Mouse (Mus musculus) heart, embryonic 14.5 days (tissue): ENCODE data around the gene Cyp4f39. TPM values are rescaled to one million over a fixed set of nuclear protein-coding genes. Genes with fewer than 3 reads are reported as not detected.
A peak's percentile ranks its signal among the peaks of the same experiment; 100 is the strongest.

ENCODE experiments used
- ATAC-seq: fragments of 200-750 bp; cut with Nextera tagmentation; 2 replicates; pipeline ENCODE4 v1.8.0; 2017; ENCODE audit warnings: low read depth, moderate TSS enrichment; ENCODE audit not compliant: insufficient number of reproducible peaks, insufficient read depth, low FRiP score
- H3K27ac ChIP-seq, 2 experiments: fragments of 200-500 bp in 1 of 2; fragments of 300-500 bp in 1 of 2; sonication (generic) in 1 of 2; replicated peaks in 1 of 2; 2 replicates each; pipeline ENCODE4 v1.5.1; 2012 to 2014; ENCODE audit warnings: low read depth in 2 of 2, low read length in 2 of 2, control low read depth in 1 of 2, mild to moderate bottlenecking in 1 of 2, mixed read lengths in 1 of 2; ENCODE audit not compliant: control insufficient read depth in 1 of 2, insufficient read depth in 1 of 2
- H3K27me3 ChIP-seq: fragments of 300-500 bp; sonication (generic); 2 replicates; pipeline ENCODE4 v1.6.1; 2014; ENCODE audit warnings: mild to moderate bottlenecking, low read length, control low read depth; ENCODE audit not compliant: control insufficient read depth, insufficient read depth
- H3K36me3 ChIP-seq: fragments of 300-500 bp; sonication (generic); 2 replicates; pipeline ENCODE4 v1.6.1; 2014; ENCODE audit warnings: mild to moderate bottlenecking, control low read depth, low read length, mixed read lengths; ENCODE audit not compliant: control insufficient read depth, insufficient read depth
- H3K4me1 ChIP-seq, 2 experiments: fragments of 200-500 bp in 1 of 2; fragments of 300-500 bp in 1 of 2; sonication (generic) in 1 of 2; 2 replicates each; pipeline ENCODE4 v1.6.1; 2012 to 2014; ENCODE audit warnings: low read length in 2 of 2, control low read depth in 1 of 2, mixed read lengths in 1 of 2; ENCODE audit not compliant: control insufficient read depth in 2 of 2, insufficient read depth in 2 of 2
- H3K4me2 ChIP-seq: fragments of 300-500 bp; sonication (generic); 2 replicates; pipeline ENCODE4 v1.6.1; 2014; ENCODE audit warnings: mild to moderate bottlenecking, low read length
- H3K4me3 ChIP-seq, 2 experiments: fragments of 200-500 bp in 1 of 2; fragments of 300-500 bp in 1 of 2; sonication (generic) in 1 of 2; 2 replicates each; pipeline ENCODE4 v1.5.1; 2012 to 2014; ENCODE audit warnings: low read length in 2 of 2, mild to moderate bottlenecking in 2 of 2, control low read depth in 1 of 2, low read depth in 1 of 2, moderate library complexity in 1 of 2; ENCODE audit not compliant: control insufficient read depth in 1 of 2, insufficient read depth in 1 of 2
- H3K9ac ChIP-seq: fragments of 300-500 bp; sonication (generic); 2 replicates; pipeline ENCODE4 v1.6.1; 2014; ENCODE audit warnings: mild to moderate bottlenecking, low read length
- H3K9me3 ChIP-seq: fragments of 300-500 bp; sonication (generic); 2 replicates; pipeline ENCODE4 v1.6.1; 2016; ENCODE audit warnings: low read length, control low read depth; ENCODE audit not compliant: control insufficient read depth
- WGBS: fragments of 180-500 bp; shearing (Covaris S2); extraction: QIAGEN DNeasy Blood & Tissue Kit; methylation state at CpG from one replicate; pipeline ENCODE4 v1.1.7; 2014; 5-methylcytosine and 5-hydroxymethylcytosine counted together
- polyA plus RNA-seq: library from polyadenylated mRNA; unstranded; fragments of >200 nt; fragmentation: Nextera tagmentation; extraction: Ambion mirVana; gene quantifications from 2 replicates; pipeline ENCODE4 v1.2.1, GENCODE M21; 2014

Cyp4f39 gene
- polyA plus RNA-seq, 1 experiment from 2014 or later, result 0.74 TPM

DNA sequence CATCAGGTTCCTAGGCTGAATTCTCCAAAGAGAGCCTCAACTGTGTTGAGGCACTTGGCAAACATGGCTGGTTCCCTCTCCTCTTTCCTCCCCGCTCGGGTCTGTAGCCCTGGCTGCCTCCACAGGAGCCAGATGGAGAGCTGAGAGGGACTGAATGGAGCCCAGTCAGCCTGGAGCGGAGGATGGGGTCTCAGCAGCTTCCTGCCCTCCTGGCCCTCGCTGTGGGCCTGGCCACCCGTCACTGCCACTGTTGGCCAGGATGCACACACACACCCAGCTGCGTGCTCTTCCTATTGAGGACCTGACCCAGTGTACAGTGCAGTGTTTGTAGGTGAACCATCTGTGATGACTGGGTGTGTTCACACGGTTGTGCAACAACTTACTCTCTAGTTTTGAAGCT is 19.7 kb downstream of the Cyp4f39 start:
- no peaks in the 10 kb centered on the region for H3K4me1 ChIP-seq
- H3K27ac ChIP-seq, result no peak overlapping the region
- H3K9me3 ChIP-seq, result no peaks in the 10 kb centered on the region
- H3K9ac ChIP-seq, result no peak overlapping the region
- H3K27me3 ChIP-seq, result no peaks in the 10 kb centered on the region
- WGBS, result 53% methylated on average over 7 of the region's 7 CpGs
- H3K4me3 ChIP-seq, result no peak overlapping the region
- ATAC-seq, result no peak
- H3K36me3 ChIP-seq, result no peaks in the 10 kb centered on the region
- H3K4me2 ChIP-seq, result no peak overlapping the region

GRCm38 (mm10) chr17:32474954-32475560 is 22.5 kb downstream of the Cyp4f39 start:
- Histone ChIP-seq H3K27me3 (peaks cover 5% of the 10 kb centered on the region; the same call in 1 of the 2 replicates), H3K9ac (no peak overlapping the region), H3K4me1 (no peaks in the 10 kb centered on the region), H3K36me3 (no peaks in the 10 kb centered on the region), H3K27ac (no peak overlapping the region), H3K4me2 (no peak overlapping the region), H3K9me3 (no peaks in the 10 kb centered on the region), H3K4me3 (no peak overlapping the region)
- WGBS, result 80% methylated on average over 5 of the region's 5 CpGs
- ATAC-seq, result no peak

DNA sequence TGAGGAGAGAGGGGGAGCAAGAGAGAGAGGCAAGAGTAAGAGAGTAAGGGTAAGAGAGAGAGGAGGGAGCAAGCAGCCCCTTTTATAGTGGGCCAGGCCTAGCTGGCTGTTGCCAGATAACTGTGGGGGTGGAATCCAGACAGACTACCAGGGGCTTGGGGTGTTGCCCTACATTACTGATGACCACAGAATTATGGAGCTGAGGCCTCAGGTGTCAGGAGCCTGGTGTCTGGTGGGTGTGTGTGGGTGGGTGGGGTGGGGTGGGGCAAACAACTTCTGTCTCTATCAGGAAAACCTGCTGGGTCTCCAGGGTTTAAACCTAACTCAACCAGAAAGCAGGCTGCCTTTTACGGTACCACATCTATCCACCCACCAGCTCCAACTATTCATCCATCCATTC is 24.7 kb downstream of the Cyp4f39 start:
- Histone ChIP-seq H3K4me3 (no peak overlapping the region), H3K4me1 (no peaks in the 10 kb centered on the region), H3K4me2 (no peak overlapping the region), H3K36me3 (no peaks in the 10 kb centered on the region), H3K9me3 (no peaks in the 10 kb centered on the region), H3K27me3 (peaks cover 23% of the 10 kb centered on the region), H3K27ac (no peak overlapping the region), H3K9ac (no peak overlapping the region)
- no peak for ATAC-seq
- 94% methylated on average over 1 of the region's 1 CpGs for WGBS

DNA sequence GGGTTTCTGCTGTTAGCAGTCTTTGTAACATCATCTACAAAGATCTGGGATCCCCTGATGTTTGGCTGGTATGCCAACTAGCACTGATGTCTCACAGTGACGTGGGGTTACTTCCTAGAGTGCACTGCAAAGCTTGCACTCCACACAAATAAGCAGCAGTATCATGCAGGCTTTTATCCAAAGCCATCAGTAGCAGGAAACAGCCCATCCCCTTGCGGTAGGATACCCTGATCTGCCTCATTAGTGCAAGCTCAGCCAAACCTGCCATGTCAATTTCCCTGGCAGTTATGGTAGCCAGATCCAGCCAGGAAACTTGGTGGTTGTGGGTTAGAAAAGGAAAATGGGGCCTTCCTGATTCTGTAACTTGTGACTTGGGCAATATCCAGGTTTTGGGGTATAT is 26.2 kb downstream of the Cyp4f39 start:
- peaks cover 28% of the 10 kb centered on the region for H3K27me3 ChIP-seq
- no peak overlapping the region for H3K9ac ChIP-seq
- ATAC-seq, result no peak
- no peaks in the 10 kb centered on the region for H3K9me3 ChIP-seq
- H3K36me3 ChIP-seq, result no peaks in the 10 kb centered on the region
- 57% methylated on average over 2 of the region's 2 CpGs for WGBS
- no peak overlapping the region for H3K4me2 ChIP-seq
- no peak overlapping the region for H3K4me3 ChIP-seq
- H3K4me1 ChIP-seq, result peaks cover 0 to 2% of the 10 kb centered on the region in 2 experiments; a peak in 1 of 4 replicates
- H3K27ac ChIP-seq, result no peak overlapping the region

DNA sequence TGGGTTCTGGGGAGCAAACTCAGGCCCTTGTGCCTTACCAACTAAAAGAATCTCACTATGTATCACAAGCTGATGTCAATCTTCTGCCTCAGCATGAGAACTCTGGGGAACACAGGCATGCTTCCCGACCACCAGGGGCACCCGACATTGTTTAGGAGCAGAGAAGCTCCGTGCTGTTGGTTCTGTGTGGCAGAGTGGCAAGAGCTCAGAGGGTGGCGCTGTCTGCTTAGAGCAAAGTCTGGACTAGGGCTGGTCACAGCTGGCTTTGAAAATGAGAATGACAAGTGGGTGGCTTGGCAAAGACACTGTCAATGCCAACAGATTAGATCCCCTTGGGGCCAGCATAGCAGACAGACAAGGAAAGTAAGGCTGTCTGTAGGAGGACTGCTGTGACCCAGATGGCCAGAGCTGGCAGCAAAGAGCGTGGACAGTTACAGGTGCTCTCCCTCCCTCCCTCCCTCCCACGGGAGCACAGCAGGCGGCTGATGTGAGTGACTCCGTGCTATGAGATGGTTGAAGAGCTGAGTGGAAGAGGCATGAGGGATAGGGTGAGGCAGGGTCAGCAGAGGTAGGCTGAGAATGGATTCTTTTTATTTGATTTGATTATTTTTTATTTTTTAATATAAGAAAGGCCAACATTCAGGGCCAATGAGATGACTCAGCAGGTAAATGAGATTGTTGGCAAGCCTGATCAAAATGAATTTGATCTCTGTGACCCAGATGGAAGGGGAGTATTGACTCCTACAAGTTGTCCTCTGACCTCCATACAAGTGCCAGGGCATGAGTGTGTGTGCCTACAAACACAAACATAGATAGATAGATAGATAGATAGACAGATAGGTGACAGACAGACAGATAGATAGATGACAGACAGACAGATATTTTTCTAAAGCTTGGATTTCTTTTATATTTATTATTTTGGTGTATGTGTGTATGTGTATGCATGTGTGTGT is 27.3 kb downstream of the Cyp4f39 start:
- Histone ChIP-seq H3K4me2 (no peak overlapping the region), H3K9ac (no peak overlapping the region), H3K36me3 (no peaks in the 10 kb centered on the region), H3K4me3 (no peak overlapping the region), H3K27me3 (peaks cover 33% of the 10 kb centered on the region), H3K4me1 (peaks cover 0 to 2% of the 10 kb centered on the region in 2 experiments; a peak in 1 of 4 replicates), H3K27ac (no peak overlapping the region), H3K9me3 (no peaks in the 10 kb centered on the region)
- 7% methylated on average over 7 of the region's 8 CpGs for WGBS
- ATAC-seq, result no peak

GRCm38 (mm10) chr17:32481766-32482165 is 29.2 kb downstream of the Cyp4f39 start:
- no peak for ATAC-seq
- no peaks in the 10 kb centered on the region for H3K9me3 ChIP-seq
- peaks cover 0 to 2% of the 10 kb centered on the region in 2 experiments; a peak in 1 of 4 replicates for H3K4me1 ChIP-seq
- peaks cover 33% of the 10 kb centered on the region for H3K27me3 ChIP-seq
- no peak overlapping the region for H3K4me3 ChIP-seq
- no peak overlapping the region for H3K27ac ChIP-seq
- no peak overlapping the region for H3K9ac ChIP-seq
- no peak overlapping the region for H3K4me2 ChIP-seq
- 66% methylated on average over 14 of the region's 14 CpGs for WGBS
- no peaks in the 10 kb centered on the region for H3K36me3 ChIP-seq

DNA sequence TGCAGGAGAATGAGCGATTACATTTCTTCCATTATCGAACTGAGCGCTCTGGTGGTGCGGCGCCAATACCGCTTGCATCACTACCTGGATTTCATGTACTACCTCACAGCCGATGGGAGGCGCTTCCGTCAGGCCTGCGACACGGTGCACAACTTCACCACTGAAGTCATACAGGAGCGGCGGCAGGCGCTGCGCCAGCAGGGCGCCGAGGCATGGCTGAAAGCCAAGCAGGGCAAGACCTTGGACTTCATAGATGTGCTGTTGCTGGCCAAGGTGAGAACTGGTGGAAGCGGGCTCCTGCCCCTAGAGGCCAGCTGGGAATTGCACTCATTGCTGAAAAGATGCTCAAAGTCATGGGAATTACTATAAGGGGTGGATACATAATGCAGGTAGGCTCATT is 30.7 kb downstream of the Cyp4f39 start:
- Histone ChIP-seq H3K9ac (no peak overlapping the region), H3K27me3 (peaks cover 33% of the 10 kb centered on the region)
- 12% methylated on average over 18 of the region's 18 CpGs for WGBS

More for the DNA sequence above, 30.7 kb downstream of the Cyp4f39 start:
- no peaks in the 10 kb centered on the region for H3K36me3 ChIP-seq
- H3K4me3 ChIP-seq, result no peak overlapping the region
- H3K4me2 ChIP-seq, result peak overlapping the region; percentile 44
- no peak overlapping the region for H3K27ac ChIP-seq
- peaks cover 0 to 2% of the 10 kb centered on the region in 2 experiments; a peak in 1 of 4 replicates for H3K4me1 ChIP-seq
- ATAC-seq, result peak; percentile 70; the same call in 1 of the 2 replicates
- H3K9me3 ChIP-seq, result no peaks in the 10 kb centered on the region
